Mouse (Mus musculus) limb, embryonic 14.5 days (tissue): ENCODE data around the gene Fkbpl. TPM values are rescaled to one million over a fixed set of nuclear protein-coding genes. Genes with fewer than 3 reads are reported as not detected.

Experiments used
- ATAC-seq: fragments of 200-750 bp; cut with Nextera tagmentation; 2 replicates; pipeline ENCODE4 v1.8.0; 2017; ENCODE audit warnings: low read depth, moderate number of reproducible peaks, moderate TSS enrichment; ENCODE audit not compliant: low FRiP score
- DNase-seq: peaks from one replicate; pipeline ENCODE4 v3.0.0-alpha.2; 2015; ENCODE audit warnings: low spot score
- H3K27ac ChIP-seq: fragments of 300-500 bp; sonication (generic); replicated peaks from 2 replicates; pipeline ENCODE4 v1.5.1; 2014; ENCODE audit warnings: low read depth, mild to moderate bottlenecking, low read length, moderate library complexity, mixed read lengths
- H3K27me3 ChIP-seq: fragments of 300-500 bp; sonication (generic); 2 replicates; pipeline ENCODE4 v1.6.1; 2014; ENCODE audit warnings: low read length, mixed read lengths; ENCODE audit not compliant: control insufficient read depth, insufficient read depth
- H3K36me3 ChIP-seq: fragments of 300-500 bp; sonication (generic); 2 replicates; pipeline ENCODE4 v1.6.1; 2014; ENCODE audit warnings: mild to moderate bottlenecking, low read length, moderate library complexity, mixed read lengths; ENCODE audit not compliant: control insufficient read depth, insufficient read depth
- H3K4me1 ChIP-seq: fragments of 300-500 bp; sonication (generic); 2 replicates; pipeline ENCODE4 v1.6.1; 2014; ENCODE audit warnings: antibody characterized with exemption, low read length, mixed read lengths; ENCODE audit not compliant: control insufficient read depth, insufficient read depth
- H3K4me2 ChIP-seq: fragments of 300-500 bp; sonication (generic); replicated peaks from 2 replicates; pipeline ENCODE4 v1.6.1; 2014; ENCODE audit warnings: low read depth, mild to moderate bottlenecking, low read length, moderate library complexity; ENCODE audit not compliant: severe bottlenecking
- H3K4me3 ChIP-seq: fragments of 300-500 bp; sonication (generic); replicated peaks from 2 replicates; pipeline ENCODE4 v1.5.1; 2014; ENCODE audit warnings: low read length
- H3K9ac ChIP-seq: fragments of 300-500 bp; sonication (generic); 2 replicates; pipeline ENCODE4 v1.6.1; 2014; ENCODE audit warnings: mild to moderate bottlenecking, low read depth, low read length, moderate library complexity; ENCODE audit not compliant: severe bottlenecking
- H3K9me3 ChIP-seq: fragments of 300-500 bp; sonication (generic); 2 replicates; pipeline ENCODE4 v1.6.1; 2016; ENCODE audit warnings: low read length; ENCODE audit not compliant: control insufficient read depth
- POLR2A ChIP-seq: fragments of 200-500 bp; IDR thresholded peaks from 2 replicates; pipeline ENCODE4 v1.8.0; 2012; ENCODE audit warnings: inconsistent platforms, mild to moderate bottlenecking, moderate library complexity, borderline replicate concordance; ENCODE audit not compliant: insufficient read depth, insufficient read length; ENCODE audit errors: extremely low read depth
- WGBS: fragments of 180-500 bp; shearing (Covaris S2); extraction: QIAGEN DNeasy Blood & Tissue Kit; methylation state at CpG from one replicate; pipeline ENCODE4 v1.1.7; 2014; 5-methylcytosine and 5-hydroxymethylcytosine counted together
- polyA plus RNA-seq, 2 experiments: library from polyadenylated mRNA; depleted of rRNA in 1 of 2; stranded (reverse) in 1 of 2; unstranded in 1 of 2; fragments of >200 nt; fragmentation: Nextera tagmentation in 1 of 2; extraction: Ambion mirVana in 1 of 2; gene quantifications; 2 replicates each; pipeline versions ENCODE4 v1.2.1 to v1.2.3; 2012 to 2014

The Fkbpl gene
- polyA plus RNA-seq (2012; rRNA removed) (5.1 TPM in 2 replicates), polyA plus RNA-seq (2014; fragmentation: Nextera tagmentation; extraction: Ambion mirVana) (11.9 and 12.5 TPM in 2 replicates)

DNA sequence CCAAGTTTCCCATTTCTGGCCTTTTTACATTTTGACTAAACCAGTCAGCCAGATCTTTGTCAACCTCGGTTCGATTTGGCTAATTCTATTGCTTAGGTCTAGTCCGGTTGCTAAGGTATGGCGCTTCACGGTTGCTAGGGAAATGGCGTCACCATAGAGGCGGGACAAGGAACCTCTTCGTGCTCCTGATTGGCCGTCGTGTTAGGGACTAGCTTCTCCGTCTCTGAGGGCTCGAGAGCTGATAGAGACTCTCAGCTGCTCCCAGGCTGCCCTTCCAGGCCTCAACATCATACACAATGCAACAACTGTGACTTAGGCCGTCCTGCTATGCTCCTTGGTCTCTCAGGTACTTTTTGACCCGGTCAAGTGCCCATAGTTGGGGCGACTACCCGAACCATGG is at the start of gene Fkbpl:
Gene Fkbpl (plus strand): TSS at position 157 of the 400 bp plus-strand sequence.
- TF ChIP-seq POLR2A = peak; percentile 43; the same call in 1 of the 2 replicates
- 2% methylated on average over 16 of the region's 16 CpGs for WGBS
- peak within 1 kb of the TSS; percentile 51 for H3K4me3 ChIP-seq
- peaks cover 24% of the 10 kb centered on the region for H3K4me1 ChIP-seq
- peak within 1 kb of the TSS; percentile 46 for H3K9ac ChIP-seq
- H3K4me2 ChIP-seq = peak within 1 kb of the TSS; percentile 68
- peak; percentile 87 for ATAC-seq
- H3K27ac ChIP-seq = no peak within 1 kb of the TSS; the same call in 1 of the 2 replicates
- no peaks in the 10 kb centered on the region for H3K27me3 ChIP-seq
- peak; percentile 98 for DNase-seq
- peaks cover 19% of the 10 kb centered on the region; the same call in 1 of the 2 replicates for H3K36me3 ChIP-seq
- H3K9me3 ChIP-seq = no peaks in the 10 kb centered on the region

DNA sequence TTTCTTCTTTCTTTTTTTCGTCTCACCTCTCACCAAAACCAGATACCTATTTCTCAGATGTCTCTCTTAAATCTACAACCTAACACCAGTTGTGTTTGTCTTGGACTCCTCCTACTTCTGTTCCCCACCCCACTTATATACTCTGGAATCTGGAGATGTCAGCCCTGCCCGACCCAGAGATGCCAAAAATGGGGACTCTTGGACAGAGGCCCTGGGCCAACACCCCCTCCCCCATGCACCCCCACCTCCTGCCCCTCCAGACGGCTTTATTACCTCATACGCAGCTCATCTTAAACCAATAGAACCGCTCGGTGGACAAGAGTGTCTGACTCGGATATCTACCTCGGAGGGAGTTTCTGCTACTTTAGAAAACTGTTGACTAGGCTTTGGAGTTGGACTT is 48.5 kb upstream of the Fkbpl start:
- TF ChIP-seq POLR2A = no peak
- Histone ChIP-seq H3K4me3 (no peak overlapping the region), H3K27ac (no peak overlapping the region), H3K36me3 (peaks cover 44% of the 10 kb centered on the region), H3K4me2 (no peak overlapping the region), H3K4me1 (peaks cover 26% of the 10 kb centered on the region), H3K9me3 (no peaks in the 10 kb centered on the region), H3K27me3 (no peaks in the 10 kb centered on the region), H3K9ac (no peak overlapping the region)
- ATAC-seq (no peak), DNase-seq (no peak)
- 70% methylated on average over 8 of the region's 8 CpGs for WGBS

DNA sequence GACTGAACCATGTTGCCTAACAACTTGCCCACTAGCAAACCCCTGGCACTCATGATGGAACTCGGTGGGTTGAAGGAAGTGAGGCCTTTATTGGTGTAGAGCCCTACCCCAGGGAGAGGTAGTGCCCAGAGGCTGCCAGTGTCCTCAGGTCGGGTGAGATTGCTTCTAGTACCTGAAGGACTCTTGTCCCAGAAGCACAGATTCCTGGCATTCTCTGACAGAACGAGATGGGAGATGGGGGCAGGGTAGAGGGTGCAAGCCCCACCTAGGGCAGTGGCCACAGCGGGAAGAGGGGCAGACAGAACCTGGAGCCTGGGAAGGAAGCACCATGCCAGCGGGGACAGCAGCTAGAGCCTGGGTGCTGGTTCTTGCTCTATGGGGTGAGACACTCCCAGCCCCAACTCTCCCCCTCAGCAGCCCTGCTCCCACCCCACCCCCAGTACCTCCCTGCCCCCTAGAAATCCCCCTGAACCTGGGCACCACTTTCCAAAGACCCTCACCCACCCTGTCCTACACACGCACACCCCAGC is 46.9 kb upstream of the Fkbpl start, which contains the start of gene Ager:
Gene Ager (plus strand): TSS at position 297 of the 530 bp plus-strand sequence.
- Histone ChIP-seq H3K27me3 (no peaks in the 10 kb centered on the region), H3K4me3 (no peak within 1 kb of the TSS), H3K9ac (no peak within 1 kb of the TSS), H3K27ac (no peak within 1 kb of the TSS; the same call in 1 of the 2 replicates), H3K36me3 (peaks cover 52% of the 10 kb centered on the region), H3K4me1 (peaks cover 25% of the 10 kb centered on the region), H3K4me2 (no peak within 1 kb of the TSS), H3K9me3 (no peaks in the 10 kb centered on the region)
- DNase-seq = no peak
- no peak for ATAC-seq
- no peak for TF ChIP-seq POLR2A
- WGBS = 23% methylated on average over 5 of the region's 6 CpGs

DNA sequence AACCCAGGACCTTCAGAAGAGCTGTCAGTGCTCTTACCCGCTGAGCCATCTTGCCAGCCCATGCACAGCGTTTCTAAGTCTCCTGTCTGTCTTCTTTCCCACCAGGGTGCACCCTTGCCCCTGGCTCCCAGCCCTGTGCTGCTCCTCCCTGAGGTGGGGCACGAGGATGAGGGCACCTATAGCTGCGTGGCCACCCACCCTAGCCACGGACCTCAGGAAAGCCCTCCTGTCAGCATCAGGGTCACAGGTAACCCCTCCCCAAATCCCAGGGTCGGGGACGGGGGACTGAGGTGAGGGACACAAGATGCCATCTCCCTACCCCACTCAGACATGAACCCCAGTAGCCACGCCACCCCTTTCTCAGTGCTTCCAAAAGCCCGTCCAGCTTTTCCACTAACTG is 44.7 kb upstream of the Fkbpl start:
- H3K9me3 ChIP-seq = no peaks in the 10 kb centered on the region
- TF ChIP-seq POLR2A = no peak
- H3K4me3 ChIP-seq = no peak overlapping the region
- DNase-seq = no peak
- H3K27me3 ChIP-seq = no peaks in the 10 kb centered on the region
- H3K4me1 ChIP-seq = peaks cover 20% of the 10 kb centered on the region
- H3K9ac ChIP-seq = no peak overlapping the region
- 73% methylated on average over 9 of the region's 9 CpGs for WGBS
- peaks cover 41% of the 10 kb centered on the region for H3K36me3 ChIP-seq
- no peak overlapping the region for H3K4me2 ChIP-seq
- no peak overlapping the region for H3K27ac ChIP-seq
- no peak for ATAC-seq

DNA sequence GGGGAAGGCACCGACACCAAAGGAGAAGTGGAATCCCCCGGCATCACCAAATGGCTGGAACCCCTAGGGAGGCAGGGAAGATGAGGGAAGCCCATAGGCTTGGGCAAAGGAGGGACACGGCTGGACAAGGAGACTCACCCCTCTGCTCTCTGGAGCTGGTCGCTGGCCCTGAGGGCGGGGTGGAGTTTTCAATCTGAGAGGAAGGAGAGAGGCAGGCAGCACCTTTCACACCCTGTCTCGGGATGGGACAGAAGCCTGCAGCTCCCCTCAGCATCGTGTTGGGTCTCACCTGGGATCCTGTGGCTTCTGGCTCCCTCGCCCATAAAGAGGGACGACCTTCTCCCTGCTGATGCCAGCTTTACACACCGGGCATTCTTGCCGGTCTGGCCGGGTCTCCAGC is 42.8 kb upstream of the Fkbpl start:
- Histone ChIP-seq H3K27me3 (no peaks in the 10 kb centered on the region), H3K4me3 (no peak overlapping the region; the same call in 1 of the 2 replicates), H3K9me3 (no peaks in the 10 kb centered on the region), H3K36me3 (peaks cover 22% of the 10 kb centered on the region), H3K9ac (no peak overlapping the region), H3K4me1 (peaks cover 28% of the 10 kb centered on the region), H3K27ac (no peak overlapping the region), H3K4me2 (no peak overlapping the region)
- TF ChIP-seq POLR2A = no peak
- WGBS = 88% methylated on average over 12 of the region's 12 CpGs
- ATAC-seq (no peak), DNase-seq (no peak)
